Mouse (Mus musculus): ENCODE data around the gene Eno1. TPM values are rescaled to one million over a fixed set of nuclear protein-coding genes. Genes with fewer than 3 reads are reported as not detected.

Gene Eno1
- total and polyA plus RNA-seq, 3 experiments, result 1,109 to 1,985 (median 1,272) TPM

DNA sequence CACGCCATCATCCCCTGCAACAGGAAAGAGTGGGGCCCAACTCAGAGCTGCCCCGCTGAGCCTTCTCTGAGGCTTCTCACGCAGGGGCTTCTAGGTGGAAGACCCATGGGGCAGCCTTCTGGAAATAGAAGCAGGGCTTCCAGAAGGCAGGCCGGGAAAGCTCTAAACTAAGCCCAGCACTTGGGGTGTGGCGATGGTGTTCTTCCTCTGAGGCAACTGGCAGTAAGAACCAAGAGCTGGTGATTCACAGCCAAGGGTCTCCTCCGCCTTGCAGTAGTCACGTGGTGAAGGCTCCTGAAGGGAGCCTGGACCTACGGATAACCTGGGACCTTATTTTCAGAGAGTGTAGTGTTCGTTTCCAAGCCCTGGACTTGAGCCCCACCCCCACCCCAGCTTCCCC, 38.3 kb upstream of the Eno1 start:
- Histone ChIP-seq H3K36me3 (replicated peaks in 1 of 2; ENCODE audit: control insufficient read depth in 1 of 2, insufficient read depth in 1 of 2, low read length in 1 of 2) (no peaks in the 10 kb centered on the region), H3K4me3 (replicated peaks in 1 of 3; ENCODE audit: low read depth in 2 of 3, low read length in 2 of 3, poor library complexity in 1 of 3) (no peak overlapping the region), H3K27ac (ENCODE audit: insufficient read depth, low read depth) (no peak overlapping the region), H3K4me1 (ENCODE audit: control insufficient read depth in 1 of 2, insufficient read depth in 2 of 2) (no peaks in the 10 kb centered on the region), H3K27me3 (replicated peaks) (peaks cover 10% of the 10 kb centered on the region), H3K9me3 (replicated peaks; ENCODE audit: low read length) (no peaks in the 10 kb centered on the region), H3K4me2 (ENCODE audit: insufficient read depth, low read depth, poor library complexity, severe bottlenecking) (no peak overlapping the region), H3K9ac (ENCODE audit: insufficient read depth, low read depth) (no peak overlapping the region), H3K79me2 (replicated peaks; ENCODE audit: control insufficient read depth, extremely low read depth, insufficient read depth, poor library complexity, severe bottlenecking) (no peaks in the 10 kb centered on the region)
- no peak for DNase-seq (ENCODE audit: extremely low read depth)
- in situ Hi-C loops (cut with MboI; ENCODE audit: low pct_ligation_motif_present, low pct_unique_long_range_greater_than_20kb, low sequenced_read_pairs), result no loop called here
- dilution Hi-C loops (cut with MboI; ENCODE audit: extremely low pct_ligation_motif_present, extremely low pct_unique_long_range_greater_than_20kb, low sequenced_read_pairs), result no loop called here
- TF ChIP-seq NELFE (IDR thresholded peaks at IDR 0.05; ENCODE audit: low read depth, low read length), result no peak
- TF ChIP-seq IRF4 (IDR thresholded peaks at IDR 0.05; ENCODE audit: low read depth, low read length), result no peak
- TF ChIP-seq TCF12 (IDR thresholded peaks at IDR 0.05; ENCODE audit: low read depth, low read length), result no peak
- no peak for TF ChIP-seq ZKSCAN1 (IDR thresholded peaks at IDR 0.05; ENCODE audit: borderline replicate concordance, low read depth, low read length)
- no peak for TF ChIP-seq TBP (conservative IDR thresholded peaks at IDR 0.05; ENCODE audit: low read depth, low read length)
- no peak for TF ChIP-seq MYC (IDR thresholded peaks at IDR 0.05; ENCODE audit: low read depth, low read length)
- no peak for TF ChIP-seq MXI1 (IDR thresholded peaks at IDR 0.05; ENCODE audit: low read depth, low read length)
- no peak for TF ChIP-seq ZMIZ1 (IDR thresholded peaks at IDR 0.05; ENCODE audit: low read depth, low read length)
- no peak for TF ChIP-seq JUN (IDR thresholded peaks at IDR 0.05; ENCODE audit: insufficient read depth, low read depth, low read length)
- no peak for TF ChIP-seq UBTF (IDR thresholded peaks at IDR 0.05; ENCODE audit: low read depth, low read length)
- no peak for TF ChIP-seq PAX5 (IDR thresholded peaks at IDR 0.05; ENCODE audit: low read length)
- TF ChIP-seq POLR2A (IDR thresholded peaks at IDR 0.05; ENCODE audit: low read depth, low read length), result no peak
- TF ChIP-seq MAX (IDR thresholded peaks at IDR 0.05; ENCODE audit: low read length), result no peak
- no peak for TF ChIP-seq CHD2 (IDR thresholded peaks at IDR 0.05; ENCODE audit: low read length)
- no peak for TF ChIP-seq MAZ (IDR thresholded peaks at IDR 0.05; ENCODE audit: low read depth, low read length)
- no peak for TF ChIP-seq JUND (conservative IDR thresholded peaks at IDR 0.05; ENCODE audit: low read depth, low read length)
- TF ChIP-seq SIN3A (IDR thresholded peaks at IDR 0.05; ENCODE audit: low read length), result no peak
- TF ChIP-seq HCFC1 (IDR thresholded peaks at IDR 0.05; ENCODE audit: low read depth, low read length), result no peak

DNA sequence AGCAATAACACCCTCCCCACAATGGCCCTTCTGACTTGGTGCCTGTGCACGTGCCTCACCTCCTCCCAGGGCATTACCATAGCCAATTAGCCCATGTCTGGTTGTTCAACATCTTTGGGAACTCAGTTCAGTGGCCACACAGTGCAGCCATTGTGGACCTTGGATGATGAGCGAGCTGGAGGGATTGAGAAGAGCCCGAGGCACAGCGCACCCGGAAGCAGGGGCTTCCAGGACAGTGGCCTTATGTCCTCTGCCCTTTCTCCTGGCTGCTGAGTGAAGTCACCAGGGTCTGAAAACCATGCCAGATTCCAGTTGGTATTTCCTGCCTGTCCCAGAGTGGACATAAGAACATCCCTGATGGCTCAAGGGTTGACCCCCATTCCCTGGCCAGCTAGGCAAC, 35.3 kb upstream of the Eno1 start, which contains the start of gene Car6:
Car6 (minus strand) TSS at position 101 of the 400 bp plus-strand sequence.
- no peak for DNase-seq (ENCODE audit: extremely low read depth)
- Histone ChIP-seq H3K27ac (ENCODE audit: insufficient read depth, low read depth) (no peak within 1 kb of the TSS), H3K79me2 (replicated peaks; ENCODE audit: control insufficient read depth, extremely low read depth, insufficient read depth, poor library complexity, severe bottlenecking) (no peaks in the 10 kb centered on the region), H3K4me1 (ENCODE audit: control insufficient read depth in 1 of 2, insufficient read depth in 2 of 2) (0 out of 4 replicates have a peak, but pooled peaks cover 0 to 2% of the 10 kb centered on the region in 2 experiments), H3K9me3 (replicated peaks; ENCODE audit: low read length) (no peaks in the 10 kb centered on the region), H3K36me3 (replicated peaks in 1 of 2; ENCODE audit: control insufficient read depth in 1 of 2, insufficient read depth in 1 of 2, low read length in 1 of 2) (no peaks in the 10 kb centered on the region), H3K27me3 (replicated peaks) (peaks cover 14% of the 10 kb centered on the region), H3K4me2 (ENCODE audit: insufficient read depth, low read depth, poor library complexity, severe bottlenecking) (no peak within 1 kb of the TSS), H3K9ac (ENCODE audit: insufficient read depth, low read depth) (no peak within 1 kb of the TSS), H3K4me3 (replicated peaks in 1 of 3; ENCODE audit: low read depth in 2 of 3, low read length in 2 of 3, poor library complexity in 1 of 3) (no peak within 1 kb of the TSS)
- in situ Hi-C loops (cut with MboI; ENCODE audit: low pct_ligation_motif_present, low pct_unique_long_range_greater_than_20kb, low sequenced_read_pairs) (no loop called here), dilution Hi-C loops (cut with MboI; ENCODE audit: extremely low pct_ligation_motif_present, extremely low pct_unique_long_range_greater_than_20kb, low sequenced_read_pairs) (no loop called here)
- TF ChIP-seq EP300 (IDR thresholded peaks at IDR 0.05; ENCODE audit: low read length) (no peak), CHD1 (IDR thresholded peaks at IDR 0.05; ENCODE audit: low read depth, low read length) (no peak), MAFK (IDR thresholded peaks at IDR 0.05; ENCODE audit: insufficient replicate concordance, low read length) (no peak), USF2 (conservative IDR thresholded peaks at IDR 0.05; ENCODE audit: low read depth, low read length) (no peak), POLR2A (IDR thresholded peaks at IDR 0.05; ENCODE audit: low read depth, low read length) (no peak), ZNF384 (IDR thresholded peaks at IDR 0.05; ENCODE audit: low read depth, low read length) (no peak), TBP (conservative IDR thresholded peaks at IDR 0.05; ENCODE audit: low read depth, low read length) (no peak), RAD21 (IDR thresholded peaks at IDR 0.05; ENCODE audit: low read depth, low read length) (no peak), JUN (IDR thresholded peaks at IDR 0.05; ENCODE audit: insufficient read depth, low read depth, low read length) (no peak), HCFC1 (IDR thresholded peaks at IDR 0.05; ENCODE audit: low read depth, low read length) (no peak), RCOR1 (conservative IDR thresholded peaks at IDR 0.05; ENCODE audit: low read depth, low read length) (no peak), MAZ (IDR thresholded peaks at IDR 0.05; ENCODE audit: low read depth, low read length) (no peak), UBTF (IDR thresholded peaks at IDR 0.05; ENCODE audit: low read depth, low read length) (no peak), PAX5 (IDR thresholded peaks at IDR 0.05; ENCODE audit: low read length) (no peak), ELF1 (IDR thresholded peaks at IDR 0.05; ENCODE audit: low read depth, low read length) (no peak), E2F4 (IDR thresholded peaks at IDR 0.05; ENCODE audit: insufficient replicate concordance, low read depth, low read length) (no peak)

All from CH12.LX (cell line).